Mouse (Mus musculus): ENCODE data around the gene Glrx. TPM values are rescaled to one million over a fixed set of nuclear protein-coding genes. Genes with fewer than 3 reads are reported as not detected.

Gene Glrx
- 55.3 and 55.6 TPM in 2 replicates for polyA plus RNA-seq (2015; fragmentation: Nextera tagmentation; extraction: Ambion mirVana)

DNA sequence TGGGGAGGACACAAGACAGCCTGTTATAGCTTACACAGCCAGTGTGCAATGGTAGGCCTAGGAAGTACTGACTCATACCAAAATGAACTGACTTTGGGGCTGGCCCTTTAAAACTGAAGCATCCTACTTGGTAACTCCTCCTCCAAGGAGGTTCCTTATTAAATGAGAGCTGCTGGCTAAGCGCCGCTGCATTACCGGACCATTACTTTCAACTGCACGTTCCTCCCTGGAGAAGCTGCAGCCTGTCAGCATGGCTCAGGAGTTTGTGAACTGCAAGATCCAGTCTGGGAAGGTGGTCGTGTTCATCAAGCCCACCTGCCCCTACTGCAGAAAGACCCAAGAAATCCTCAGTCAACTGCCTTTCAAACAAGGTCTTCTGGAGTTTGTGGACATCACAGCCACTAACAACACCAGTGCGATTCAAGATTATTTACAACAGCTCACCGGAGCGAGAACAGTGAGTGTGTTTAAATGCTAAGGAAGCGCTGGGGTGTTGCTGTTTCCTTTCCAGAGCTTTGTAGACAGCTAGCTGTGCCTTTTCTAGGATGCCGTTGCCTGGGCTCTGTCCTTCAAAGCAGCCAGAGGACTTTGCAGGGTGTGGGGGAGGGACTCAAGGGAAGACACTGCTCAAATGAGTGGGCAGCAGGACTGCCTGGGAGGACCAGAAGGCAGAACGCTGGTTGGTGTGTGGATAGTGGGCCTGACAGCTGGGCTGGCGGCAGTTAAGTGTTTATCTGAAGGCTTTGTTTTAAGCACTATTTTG, at the start of gene Glrx:
Glrx (plus strand) TSS at position 150 of the 763 bp plus-strand sequence.

Other genes starting within 250 kb of the Glrx start
- 4.5 and 7.9 TPM in 2 replicates for gene Ell2, start 133.1 kb upstream of the Glrx start, polyA plus RNA-seq (2015; fragmentation: Nextera tagmentation; extraction: Ambion mirVana)
- gene Rhobtb3, start 104.1 kb downstream of the Glrx start, polyA plus RNA-seq (2015; fragmentation: Nextera tagmentation; extraction: Ambion mirVana), result 11.1 and 11.5 TPM in 2 replicates
- 0.50 and 0.88 TPM in 2 replicates for gene Spata9, start 127.3 kb downstream of the Glrx start, polyA plus RNA-seq (2015; fragmentation: Nextera tagmentation; extraction: Ambion mirVana)
- gene Rfesd, start 178.9 kb downstream of the Glrx start, polyA plus RNA-seq (2015; fragmentation: Nextera tagmentation; extraction: Ambion mirVana), result 51.9 and 63.0 TPM in 2 replicates
- 0.36 and 0.90 TPM in 2 replicates for gene Gpr150, start 217.1 kb downstream of the Glrx start, polyA plus RNA-seq (2015; fragmentation: Nextera tagmentation; extraction: Ambion mirVana)

Measured in adrenal gland, postnatal 0 days (tissue).